Mouse (Mus musculus) left cerebral cortex, adult 9 months (tissue): Measurements from ENCODE around the gene Srrm4.

Experiments used
- DNase-seq, 2 experiments: peaks; one replicate each; pipeline ENCODE4 v3.0.0; 2022; ENCODE audit warnings: low spot score in 2 of 2

The Srrm4 gene

DNA sequence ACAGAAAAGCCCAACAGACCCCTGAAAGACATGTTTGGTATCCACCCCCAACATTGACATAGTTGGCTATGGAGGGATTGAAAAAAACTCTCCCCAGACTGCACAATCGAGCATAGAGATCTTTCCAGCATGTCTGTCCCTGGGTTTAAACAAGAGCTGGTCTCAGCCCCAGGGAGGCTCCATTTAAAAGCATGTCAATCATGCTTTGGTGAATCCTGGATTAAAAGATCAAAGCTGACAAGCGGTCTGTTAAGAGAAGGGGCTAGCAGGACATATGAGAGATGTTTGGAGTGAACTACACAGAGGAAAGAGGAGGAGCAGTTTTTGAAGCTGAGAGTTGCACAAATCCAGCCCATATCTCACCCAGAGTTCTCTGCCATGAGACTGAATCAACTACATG, 38.5 kb downstream of the Srrm4 start:
- no peak for DNase-seq

DNA sequence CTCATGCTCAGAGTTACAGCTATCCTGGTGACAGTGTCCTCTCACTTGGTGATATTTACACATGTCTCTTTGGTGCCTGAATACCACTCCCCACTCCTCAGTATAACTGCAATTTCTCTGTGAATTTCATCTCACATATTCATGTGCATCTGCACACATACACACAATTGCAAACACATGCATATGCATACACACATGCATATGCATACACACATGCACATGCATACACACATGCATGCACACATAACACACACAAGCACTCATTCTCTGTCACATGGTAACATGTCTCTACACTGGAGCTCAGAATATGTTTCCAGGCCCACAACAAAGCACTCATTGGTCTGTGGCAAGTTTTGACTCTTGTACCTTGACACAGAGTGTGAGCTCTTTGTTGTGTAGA, 39.0 kb downstream of the Srrm4 start:
- no peak for DNase-seq

DNA sequence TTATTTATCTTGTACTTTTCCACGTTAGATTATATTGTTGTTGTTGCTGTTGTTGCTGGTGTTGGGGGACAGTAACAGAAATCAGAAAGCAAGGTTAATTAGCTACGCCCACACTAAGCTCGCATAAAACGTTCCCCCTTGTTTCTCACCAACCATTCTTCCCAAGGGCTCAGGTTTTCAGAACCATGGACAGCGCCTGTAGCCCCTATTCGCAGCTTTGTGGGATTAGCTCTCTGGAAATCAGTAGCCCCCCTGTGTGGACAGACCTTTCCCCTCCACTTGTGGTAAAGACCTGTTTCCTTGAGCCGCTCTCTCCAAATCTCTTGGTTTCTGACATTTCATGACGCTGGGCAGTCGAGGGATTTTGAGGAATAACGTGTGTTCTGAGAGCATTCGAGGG, 45.9 kb downstream of the Srrm4 start:
- DNase-seq = no peak

DNA sequence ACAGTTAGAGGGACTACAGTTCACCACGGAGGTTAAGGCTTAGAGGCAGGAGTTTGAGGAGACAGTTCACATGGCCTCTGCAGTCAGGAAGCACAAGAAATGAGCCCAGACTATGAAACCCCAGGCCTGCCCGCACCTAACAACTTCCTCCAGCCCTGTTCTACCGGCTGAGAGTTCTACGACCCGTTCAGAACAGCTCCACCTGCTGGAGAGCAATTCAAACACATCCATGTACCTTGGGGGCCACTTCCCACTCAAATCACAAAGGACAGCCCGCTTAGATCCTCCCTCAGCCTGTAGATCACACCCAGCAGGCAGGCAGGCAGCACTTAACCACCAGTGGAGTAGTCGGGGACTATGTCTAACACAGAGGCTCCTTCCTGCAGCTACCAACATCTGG, 49.3 kb downstream of the Srrm4 start:
- DNase-seq = no peak

DNA sequence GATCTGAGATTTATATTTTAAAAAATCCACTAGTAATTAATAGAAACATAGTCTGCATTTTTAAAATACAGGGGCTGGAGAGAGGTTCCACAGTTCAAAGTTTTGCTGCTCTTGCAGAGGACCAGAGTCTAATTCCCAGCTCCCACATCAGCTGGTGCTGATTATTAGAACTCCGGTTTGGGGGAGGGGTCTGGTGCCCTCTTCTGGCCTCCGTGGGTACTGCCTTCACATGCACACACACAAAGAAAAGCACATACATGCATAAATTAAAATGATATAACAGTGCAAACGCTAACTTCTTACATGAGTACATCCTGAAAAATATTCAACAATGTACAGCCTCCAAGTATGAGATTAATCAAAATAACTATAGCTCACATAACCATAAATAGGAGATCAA, 50.5 kb downstream of the Srrm4 start:
- no peak for DNase-seq

DNA sequence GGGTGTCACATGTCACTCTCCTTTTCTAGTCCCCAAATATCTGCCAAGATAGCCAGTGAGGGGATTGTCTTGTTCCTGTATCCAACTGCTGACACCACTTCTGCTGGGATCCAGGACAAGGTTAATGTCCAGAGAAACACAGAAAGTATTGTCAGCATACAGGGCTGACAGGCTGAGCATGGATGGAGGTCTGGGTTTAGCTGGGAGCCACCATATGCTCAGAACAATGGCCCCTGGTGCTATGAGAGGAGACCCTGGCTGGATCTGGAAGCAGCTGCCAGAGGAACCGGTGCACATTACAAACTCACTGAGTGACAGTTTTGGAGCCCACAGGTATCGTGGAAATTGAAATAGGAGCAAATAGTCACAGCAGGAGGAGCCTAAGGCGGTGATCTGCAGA, 52.3 kb downstream of the Srrm4 start:
- DNase-seq = no peak

DNA sequence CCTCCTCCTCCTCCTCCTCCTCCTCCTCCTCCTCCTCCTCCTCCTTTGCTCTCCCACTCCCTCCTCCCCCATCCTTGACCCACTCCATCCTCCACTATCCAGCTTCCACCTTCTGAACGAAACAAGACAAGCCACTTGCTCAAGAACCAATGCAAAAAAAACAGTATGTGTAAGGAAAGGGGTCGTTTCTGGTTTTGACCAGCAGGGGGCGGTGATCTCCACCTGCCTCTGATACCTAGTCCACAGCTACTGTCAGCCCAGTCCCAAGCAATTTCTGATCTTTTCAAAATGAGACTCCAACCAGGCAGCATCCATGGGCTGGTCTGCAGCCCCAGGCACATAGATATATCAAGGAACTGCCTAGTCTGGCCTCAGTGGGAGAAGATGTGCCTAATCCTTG, 53.1 kb downstream of the Srrm4 start:
- no peak for DNase-seq

DNA sequence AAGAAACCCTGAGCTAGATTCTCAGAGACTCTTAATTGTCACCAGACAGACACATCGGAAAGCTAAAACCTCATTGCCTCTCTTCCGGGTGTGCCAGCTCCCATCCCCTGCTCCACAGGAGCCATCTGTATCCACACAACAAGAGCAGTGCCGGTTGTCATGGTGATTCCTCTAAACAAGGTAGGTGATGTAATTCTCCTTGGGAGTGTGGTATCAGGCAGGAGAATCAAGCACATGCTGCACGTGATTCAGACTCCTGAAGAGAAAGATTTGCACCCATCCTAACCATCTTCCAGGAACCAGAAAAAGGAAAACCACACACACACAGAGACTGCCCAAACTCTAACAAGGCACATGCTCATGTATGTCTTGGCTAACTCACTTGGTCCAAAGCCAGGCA, 65.3 kb downstream of the Srrm4 start:
- DNase-seq = peak; percentile 86 to 88

DNA sequence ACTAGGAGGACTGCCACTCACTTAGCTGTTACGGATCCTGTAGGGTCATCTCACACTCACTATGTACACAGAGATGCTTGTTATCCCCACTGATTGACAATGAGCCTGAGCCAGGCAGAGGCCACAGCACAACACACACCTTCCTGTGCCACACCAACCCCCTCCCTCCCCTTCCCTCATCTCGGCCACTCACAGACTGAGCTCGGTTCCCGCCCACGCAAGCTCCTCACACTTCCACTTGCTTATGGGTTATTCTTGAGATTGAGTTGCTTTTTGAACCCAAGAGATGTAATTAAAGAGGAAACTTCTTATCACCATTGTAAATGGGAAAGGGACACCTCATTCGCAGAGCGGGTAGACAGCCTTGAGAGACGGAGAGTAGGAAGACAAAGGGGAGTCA, 66.3 kb downstream of the Srrm4 start:
- peak in 1 of 2 experiments; percentile 46 for DNase-seq

DNA sequence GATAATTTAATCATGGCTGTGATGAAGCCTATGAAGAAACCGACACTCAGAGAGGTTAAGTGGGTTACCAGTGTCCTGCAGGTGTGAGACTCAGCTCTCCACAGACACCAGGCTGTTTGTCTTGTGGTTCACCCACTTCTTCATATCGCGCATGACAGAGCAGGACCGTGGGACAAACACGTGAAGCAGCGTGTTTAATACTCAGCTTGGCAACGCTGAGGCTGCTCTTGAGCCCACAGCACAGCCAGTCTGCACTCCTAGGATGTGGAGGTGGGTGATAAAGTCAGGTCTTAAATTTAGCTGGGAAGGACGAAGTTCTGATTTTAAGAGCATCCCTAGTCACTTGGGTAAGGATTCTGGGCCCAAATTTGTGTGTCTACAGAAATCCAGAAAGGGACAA, 68.1 kb downstream of the Srrm4 start:
- DNase-seq = peak; percentile 69 to 81

DNA sequence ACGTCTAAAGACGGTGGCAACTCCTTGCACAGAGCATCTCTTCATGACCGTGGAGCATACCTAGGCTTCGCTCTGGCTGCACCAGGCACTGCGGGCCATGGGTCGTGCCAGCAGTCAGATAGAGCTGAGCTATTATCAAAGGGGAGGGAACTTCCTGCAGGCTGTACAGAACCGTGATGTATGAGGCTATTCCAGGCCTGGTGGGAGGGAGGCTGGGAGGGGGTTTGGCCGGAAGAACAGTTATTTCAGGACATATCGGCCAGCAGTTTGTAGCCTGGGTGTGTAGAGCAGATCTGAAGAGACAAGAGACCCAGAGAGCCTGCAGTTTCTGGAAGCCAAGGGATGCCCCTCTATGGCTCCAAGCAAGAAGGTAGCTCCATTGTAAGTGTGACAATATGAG, 68.5 kb downstream of the Srrm4 start:
- peak in 1 of 2 experiments; percentile 44 for DNase-seq

DNA sequence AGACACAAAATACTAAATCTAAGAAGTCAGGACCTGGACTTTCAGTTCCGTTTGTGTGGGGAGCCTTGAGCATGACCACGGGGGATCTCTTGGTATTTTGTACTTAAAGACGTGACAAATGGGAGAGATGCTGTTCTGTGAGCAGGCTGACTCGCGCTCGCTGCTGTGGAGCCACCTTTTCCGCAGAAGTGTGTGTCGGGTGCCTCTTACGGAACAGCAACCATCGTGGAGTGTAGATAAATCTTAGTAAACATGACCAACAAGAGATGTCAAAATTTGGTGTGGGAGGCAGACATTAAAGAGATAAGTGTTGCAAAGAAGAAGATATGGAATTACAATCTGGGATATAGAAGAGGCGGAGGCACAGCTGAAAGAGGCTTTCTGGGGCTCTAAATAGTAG, 69.3 kb downstream of the Srrm4 start:
- no peak for DNase-seq

DNA sequence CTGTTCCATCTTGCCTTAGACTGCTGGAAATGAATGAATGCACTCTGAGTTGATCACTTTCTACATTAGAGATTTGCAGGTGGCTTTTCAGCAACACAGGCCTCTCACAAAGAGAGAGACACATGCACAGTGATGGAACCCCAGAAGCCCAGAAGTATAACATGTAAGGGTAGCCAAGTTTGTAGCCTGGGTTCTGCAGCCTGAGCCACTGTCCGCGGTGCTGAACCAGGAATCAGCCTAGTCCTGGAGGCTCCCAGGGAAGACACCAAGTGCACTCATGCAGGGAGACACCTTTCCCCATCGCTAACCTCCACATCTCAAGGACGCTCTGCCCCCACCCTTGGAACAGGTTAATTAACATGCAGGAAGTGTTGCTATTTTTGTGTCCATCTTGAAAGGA, 73.6 kb downstream of the Srrm4 start:
- no peak for DNase-seq

DNA sequence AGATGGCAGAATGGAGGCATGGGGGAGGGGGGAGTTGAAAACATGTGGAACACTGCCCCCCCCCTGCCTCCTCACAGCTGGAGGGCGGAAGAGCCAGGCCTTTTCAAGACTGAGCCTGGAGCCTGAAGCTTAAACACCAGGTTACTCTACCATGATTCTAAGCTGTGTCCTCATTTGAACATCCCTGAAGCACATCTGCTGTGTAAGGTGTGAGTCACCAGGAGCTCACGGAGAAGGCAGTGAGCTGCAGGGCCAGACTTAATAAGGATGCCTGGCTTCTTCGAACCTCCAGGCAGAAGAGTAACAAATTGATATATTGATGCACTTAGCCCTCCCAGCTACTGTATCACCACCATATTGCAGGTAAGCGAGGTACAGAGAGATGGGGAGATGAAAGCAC, 79.5 kb downstream of the Srrm4 start:
- no peak for DNase-seq

DNA sequence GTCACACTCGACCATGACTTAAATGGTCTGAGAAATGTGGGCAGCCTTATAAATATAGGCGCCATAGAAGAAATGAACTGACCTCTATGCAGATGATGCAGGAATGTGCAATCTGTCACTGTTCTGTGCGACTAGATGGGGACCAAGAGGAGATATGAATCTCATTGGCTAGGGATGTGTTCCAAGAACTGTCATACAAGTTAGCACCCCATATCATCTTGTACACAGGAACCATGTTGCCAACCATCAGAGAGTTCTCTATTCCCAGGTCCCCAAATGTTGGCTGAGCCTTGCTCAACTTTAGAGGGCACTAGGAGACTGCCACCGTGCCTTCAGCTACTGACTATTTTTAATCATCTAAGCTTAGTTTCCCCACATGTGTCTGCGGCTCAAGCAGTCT, 81.4 kb downstream of the Srrm4 start:
- DNase-seq = no peak

DNA sequence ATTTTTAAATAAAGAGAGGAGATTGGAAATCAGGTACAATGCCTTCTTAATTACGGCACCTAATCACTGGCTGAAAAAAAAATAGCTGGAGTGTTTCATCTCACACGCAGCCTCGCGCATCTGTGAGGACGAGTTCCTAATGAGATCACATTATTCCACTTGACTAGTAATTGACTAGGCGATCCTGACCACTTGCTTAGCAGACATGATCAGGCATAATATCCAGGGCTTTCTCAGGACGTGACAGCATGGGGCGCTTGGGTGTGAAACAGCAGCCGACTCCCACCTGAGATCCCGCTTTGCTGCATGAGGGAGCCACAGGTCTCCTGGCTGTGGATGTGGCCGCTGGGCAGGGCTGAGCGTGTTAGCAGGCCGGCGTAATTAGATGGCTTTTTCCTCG, 90.3 kb downstream of the Srrm4 start:
- no peak for DNase-seq

DNA sequence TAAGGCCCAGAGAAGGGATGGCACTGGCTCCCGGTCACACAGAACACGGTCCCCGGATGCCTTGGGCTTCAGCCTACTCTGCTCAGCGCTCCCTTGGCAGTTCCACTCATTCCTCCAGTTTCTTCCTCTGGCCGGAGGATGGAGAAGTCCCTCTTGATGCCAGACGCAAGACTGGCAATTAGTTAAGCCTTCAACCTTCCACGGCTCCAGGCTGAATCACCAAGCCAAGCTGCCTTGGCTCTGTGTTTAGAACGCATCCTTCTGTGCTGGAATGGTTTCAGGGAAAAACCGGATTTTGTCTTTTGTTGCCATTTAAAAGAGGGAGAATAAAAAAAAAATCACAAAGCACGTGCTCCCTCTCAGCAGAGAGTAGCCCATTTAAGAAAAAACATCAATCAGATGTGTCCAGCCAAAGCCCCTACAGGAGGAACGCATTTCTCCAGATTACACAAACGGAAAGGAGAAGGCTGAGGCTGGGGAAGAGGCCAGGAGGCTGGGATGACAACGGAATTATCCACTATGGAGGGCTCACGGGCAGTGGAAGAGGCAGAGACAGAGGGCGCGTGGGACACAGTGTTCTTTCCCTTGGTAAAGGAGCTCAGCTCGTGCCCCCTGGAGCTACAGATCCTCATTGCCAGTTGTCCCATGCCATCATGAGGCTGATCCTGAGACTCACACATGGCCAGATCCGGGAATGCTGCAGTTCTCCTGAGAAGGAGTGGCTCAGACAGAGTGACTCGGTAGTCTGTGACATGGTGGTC, 92.6 kb downstream of the Srrm4 start:
- peak in 1 of 2 experiments; percentile 66 for DNase-seq

DNA sequence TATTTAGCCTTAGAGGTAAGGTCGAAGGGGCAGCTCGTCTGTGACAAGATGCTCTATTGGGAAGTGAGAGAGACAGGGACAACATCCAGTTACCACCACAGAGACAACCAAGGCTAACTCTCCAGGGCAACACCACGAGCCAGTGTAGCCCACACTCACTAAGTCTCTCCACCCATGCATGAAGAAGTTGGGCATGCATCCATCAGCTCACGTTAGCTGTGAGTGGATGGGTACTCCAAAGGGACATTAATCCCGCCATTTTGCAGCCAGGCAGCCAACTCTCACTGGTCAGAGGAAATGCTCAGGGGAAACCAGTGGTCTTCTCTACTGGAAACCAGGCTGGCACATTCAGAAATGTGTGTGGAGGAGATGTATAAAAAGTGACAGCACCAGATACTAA, 93.8 kb downstream of the Srrm4 start:
- no peak for DNase-seq

DNA sequence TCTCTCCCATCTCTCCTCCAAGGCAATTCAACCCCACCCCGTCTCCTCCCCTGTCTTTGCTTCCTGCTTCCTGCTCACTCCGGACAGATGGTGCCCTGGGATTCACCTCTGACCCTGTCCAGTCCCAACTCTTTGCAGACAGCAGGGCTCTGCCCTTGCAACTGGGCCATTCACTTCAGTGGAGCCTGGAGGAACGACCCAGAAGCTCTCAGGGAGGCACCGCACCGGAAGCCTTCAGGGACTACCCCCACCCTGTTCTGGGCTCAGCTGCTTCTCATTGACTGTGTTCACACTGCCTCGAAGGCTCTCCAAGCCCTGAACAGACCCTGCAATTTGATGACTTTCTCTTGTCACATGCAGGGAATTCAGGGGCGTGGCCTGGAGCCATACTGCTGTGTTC, 94.4 kb downstream of the Srrm4 start:
- no peak for DNase-seq

DNA sequence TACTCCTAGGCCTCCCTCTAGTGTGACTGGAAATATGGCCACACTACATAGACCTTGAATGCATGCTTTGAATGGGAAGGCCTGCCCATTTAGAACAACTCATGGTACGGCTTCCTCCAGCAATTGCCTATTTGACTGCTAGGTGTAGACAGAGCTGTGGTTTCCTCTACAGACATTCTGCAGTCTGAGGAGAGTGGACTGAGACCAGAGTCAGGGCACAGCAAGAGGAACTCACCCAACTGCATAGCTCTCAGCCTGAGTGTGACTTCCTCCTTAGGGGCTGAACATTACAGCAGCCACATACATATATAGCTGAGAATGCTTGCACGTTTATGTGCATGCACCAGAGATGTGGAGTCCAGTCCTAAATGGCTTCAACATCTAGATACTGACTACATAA, 94.9 kb downstream of the Srrm4 start:
- no peak for DNase-seq

DNA sequence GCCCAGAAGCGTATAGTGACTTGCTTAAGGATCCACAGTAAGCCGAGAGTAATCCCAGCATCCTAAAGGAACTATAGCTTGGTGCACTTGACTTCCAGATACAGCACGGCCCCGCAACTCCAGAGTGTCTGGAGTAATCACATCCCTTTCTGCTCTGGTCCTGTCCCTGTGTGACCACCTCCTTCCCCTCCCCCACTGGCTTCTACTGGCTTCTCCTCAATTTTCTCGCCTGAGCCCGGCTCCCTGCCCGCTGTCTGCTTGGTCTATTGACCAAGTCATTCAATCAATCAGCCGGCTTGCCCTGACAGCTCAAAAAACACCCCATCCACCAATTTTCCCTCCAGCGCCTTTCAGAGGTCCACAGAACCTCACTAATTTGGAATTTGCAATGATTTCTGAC, 96.2 kb downstream of the Srrm4 start:
- DNase-seq = no peak

DNA sequence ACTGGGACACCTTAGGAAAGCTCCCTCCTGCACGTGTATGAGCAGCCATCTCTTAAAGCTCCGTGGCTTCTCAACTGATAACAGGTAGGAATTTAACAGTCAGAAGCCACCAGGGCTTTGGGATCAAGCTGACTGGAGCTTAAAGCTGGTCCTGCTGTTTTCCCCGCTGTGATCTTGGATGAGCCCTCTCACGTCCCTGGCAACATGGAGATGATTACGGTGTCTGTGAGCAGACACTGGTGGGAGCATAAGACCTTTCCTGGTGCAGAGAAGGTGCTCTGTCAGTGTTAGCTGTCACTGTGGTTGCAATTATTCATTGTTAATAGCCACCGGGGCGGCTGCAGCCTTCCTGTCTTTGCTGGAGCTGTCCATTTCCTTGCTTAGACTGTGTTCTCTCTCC, 97.2 kb downstream of the Srrm4 start:
- DNase-seq = no peak

DNA sequence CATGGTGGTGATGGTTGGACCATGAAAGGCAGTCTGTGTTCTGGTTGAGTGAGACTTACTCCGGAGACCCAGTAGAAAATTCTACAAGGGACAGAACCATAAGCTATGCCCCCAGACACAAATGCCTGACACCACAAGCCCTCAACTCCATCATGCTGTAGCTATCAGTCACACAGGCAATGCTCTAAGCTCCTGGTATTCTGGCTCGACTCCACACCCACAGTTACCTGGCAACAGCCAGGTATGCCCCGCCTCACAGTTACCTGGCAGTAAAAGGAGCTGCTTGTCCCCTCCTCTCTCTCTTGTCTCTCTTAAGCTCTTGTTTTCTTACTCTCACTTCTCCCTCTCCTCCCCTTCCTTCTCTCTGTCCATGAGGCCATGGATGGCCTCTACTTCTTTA, 98.9 kb downstream of the Srrm4 start:
- DNase-seq = no peak

DNA sequence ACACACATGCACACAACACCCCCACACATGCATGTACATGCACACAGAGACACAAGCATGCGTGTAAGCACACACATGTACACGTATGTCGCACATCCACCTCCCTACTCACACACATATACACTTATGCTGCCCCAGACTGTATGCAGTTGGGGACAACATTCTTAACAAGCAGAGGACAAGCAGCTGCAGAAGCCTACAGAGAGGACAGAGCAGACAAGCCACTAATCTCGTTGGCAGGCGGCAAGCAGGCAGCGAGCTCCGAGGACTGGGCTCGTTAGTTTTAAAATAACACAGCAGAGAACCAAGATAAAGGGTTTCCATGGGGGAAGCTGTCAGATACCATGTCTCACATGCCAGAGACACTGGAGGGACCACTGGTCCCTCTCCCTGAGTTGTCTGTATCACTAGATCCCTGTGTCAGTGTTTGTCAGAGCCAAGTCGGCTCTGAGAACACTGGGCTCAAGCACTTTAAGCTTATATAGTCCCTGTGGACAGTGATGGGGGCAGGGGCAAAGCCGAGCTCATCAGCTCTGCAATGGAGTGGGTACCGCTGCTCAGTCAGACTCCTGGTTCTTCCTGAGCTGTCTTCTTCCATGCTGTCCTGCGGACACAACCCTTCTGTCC, 99.7 kb downstream of the Srrm4 start:
- no peak for DNase-seq
